Mouse (Mus musculus): ENCODE data around the gene Ufc1.

Gene Ufc1

GRCm38 (mm10) chr1:171241952-171242351 lies 52.9 kb downstream of the Ufc1 start:
- peak; percentile 44 for DNase-seq

DNA sequence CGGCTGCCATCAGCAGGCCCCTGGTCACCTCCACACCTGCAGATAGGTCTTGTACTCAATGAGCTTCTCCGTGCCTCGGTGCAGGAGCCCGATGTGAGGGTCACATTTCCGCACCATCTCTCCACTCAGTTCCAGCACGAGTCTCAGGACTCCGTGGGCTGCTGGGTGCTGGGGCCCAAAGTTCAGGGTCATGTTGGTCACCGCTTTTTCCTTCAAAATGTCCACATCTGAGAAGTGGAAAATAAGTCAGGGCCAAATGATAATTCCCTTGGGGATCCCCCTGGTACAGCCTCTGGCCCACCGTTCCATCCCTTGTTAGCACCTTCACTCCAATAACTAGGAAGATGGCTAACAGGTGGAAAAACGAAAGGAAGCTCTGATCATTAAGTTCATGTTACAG lies 53.9 kb downstream of the Ufc1 start:
- no peak for DNase-seq

DNA sequence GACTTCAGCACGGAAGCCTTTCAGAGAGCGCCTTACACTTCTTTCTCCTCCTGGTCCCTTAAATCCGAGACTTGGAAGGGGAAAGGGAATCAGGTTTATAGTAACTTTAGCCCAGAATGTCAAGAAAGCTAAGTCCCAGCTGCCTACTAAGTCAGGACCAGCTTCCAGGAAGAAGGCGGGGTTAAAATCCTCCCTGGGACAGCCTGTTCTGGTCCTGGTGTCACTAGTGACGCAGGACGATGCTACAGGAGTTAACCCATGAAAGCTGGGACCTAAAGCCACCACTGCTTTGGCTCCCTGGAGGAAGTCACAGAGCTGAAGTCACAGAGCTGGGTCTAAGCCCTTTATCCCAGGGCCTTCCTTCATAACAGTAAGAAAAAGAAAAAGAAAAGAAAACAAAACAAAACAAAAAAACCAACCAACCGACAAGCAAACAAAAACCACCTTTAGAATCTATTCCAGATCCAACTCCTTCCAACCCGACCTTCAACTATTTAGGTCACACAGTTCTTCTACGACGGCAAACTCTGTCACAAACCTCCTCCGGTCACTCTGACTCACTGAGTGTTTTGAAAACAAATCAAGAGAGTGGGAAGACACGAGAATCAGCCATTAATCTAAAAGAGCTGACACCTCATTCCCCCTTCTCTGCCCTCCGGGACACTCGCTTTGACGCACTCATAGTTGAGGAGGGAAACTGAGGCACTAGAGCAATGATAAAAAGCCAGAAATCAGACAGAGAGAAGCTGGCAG lies 54.7 kb downstream of the Ufc1 start:
- peak; percentile 58 for DNase-seq

All from kidney, adult 11 months (tissue).